Mouse (Mus musculus) spleen, postnatal 14 days (tissue): ENCODE measurements around the gene Vmn1r24.
"Not testable (repeated sequence)": the region's sequence is repeated elsewhere in the genome, so short reads cannot be mapped to it uniquely, and the experiment has no call there.

Source experiments
- DNase-seq, 2 experiments: peaks; one replicate each; pipeline ENCODE4 v3.0.0; 2021 to 2022; ENCODE audit warnings: low spot score in 2 of 2

The Vmn1r24 gene

GRCm38 (mm10) chr6:57961403-57961802, at the start of gene Vmn1r24:
Gene Vmn1r24 (minus strand): TSS chr6:57961503.
- not testable (repeated sequence) for DNase-seq

DNA sequence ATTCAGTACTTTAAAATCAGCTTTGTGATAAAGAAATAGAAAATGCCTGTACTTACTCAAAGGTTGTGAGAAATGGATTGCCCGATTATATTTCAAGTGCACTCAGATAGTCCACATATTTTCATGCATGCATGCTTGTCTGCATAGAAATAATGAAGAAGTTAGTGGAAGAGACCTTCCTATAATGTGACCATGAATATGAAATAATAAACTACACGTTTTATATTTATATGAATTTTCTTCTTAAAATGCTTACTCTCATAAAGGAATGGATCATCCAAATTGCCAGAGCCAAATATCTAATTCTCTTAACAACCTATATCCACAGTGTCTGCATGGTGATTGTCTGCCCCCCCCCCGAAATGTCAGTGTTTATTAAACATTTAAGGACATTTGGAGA, 19.4 kb upstream of the Vmn1r24 start, which contains the start of gene Vmn1r25:
Gene Vmn1r25, minus strand, starts transcription at position 101 of the 400 bp plus-strand sequence.
- DNase-seq, result no peak

GRCm38 (mm10) chr6:57926738-57927137, 34.6 kb downstream of the Vmn1r24 start, which contains the start of gene Vmn1r23:
Gene Vmn1r23 (minus strand): TSS chr6:57926838.
- no peak for DNase-seq

DNA sequence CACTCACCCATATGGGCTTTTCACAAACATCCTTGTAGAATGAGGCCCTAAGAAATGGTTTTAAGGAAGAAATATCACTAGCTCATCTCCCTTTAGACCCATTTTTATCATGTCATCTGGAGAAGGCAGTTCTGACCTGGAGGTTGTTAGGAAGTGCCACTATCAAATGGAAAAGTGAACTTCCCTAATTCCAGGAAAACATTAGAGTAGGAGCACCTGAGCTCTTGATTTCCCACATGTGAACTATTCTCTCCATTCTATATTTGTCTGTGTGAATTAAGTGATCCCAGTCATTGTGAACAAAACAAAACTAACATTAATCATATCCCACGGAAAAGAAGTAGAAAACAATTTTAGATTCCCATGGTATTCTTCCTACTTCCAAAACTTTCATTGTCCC, 53.4 kb downstream of the Vmn1r24 start, which contains the start of gene Vmn1r22:
Gene Vmn1r22, minus strand, starts transcription at position 101 of the 400 bp plus-strand sequence.
- DNase-seq, result no peak
